Mouse (Mus musculus) monocyte, adult 5-6 weeks (primary cell): ENCODE measurements around the gene Rbl1. TPM values are rescaled to one million over a fixed set of nuclear protein-coding genes. Genes with fewer than 3 reads are reported as not detected.
"Not testable (repeated sequence)": the region's sequence is repeated elsewhere in the genome, so short reads cannot be mapped to it uniquely, and the experiment has no call there.

Experiments
- ATAC-seq: fragments of 153-309, 156-312 bp; replicated peaks from 2 replicates; pipeline ENCODE4 v1.8.0; 2017; ENCODE audit warnings: mild to moderate bottlenecking; ENCODE audit not compliant: low TSS enrichment, insufficient number of reproducible peaks, severe bottlenecking, poor library complexity, low FRiP score
- total RNA-seq: library from RNA; stranded (forward); fragments of 200-1000, 200-491, 200-594 nt; gene quantifications from 3 replicates; pipeline ENCODE4 v1.2.3, GENCODE M21; 2017

Gene Rbl1
- total RNA-seq: 30.9 to 49.8 TPM (median 34.4 TPM) in 3 replicates

DNA sequence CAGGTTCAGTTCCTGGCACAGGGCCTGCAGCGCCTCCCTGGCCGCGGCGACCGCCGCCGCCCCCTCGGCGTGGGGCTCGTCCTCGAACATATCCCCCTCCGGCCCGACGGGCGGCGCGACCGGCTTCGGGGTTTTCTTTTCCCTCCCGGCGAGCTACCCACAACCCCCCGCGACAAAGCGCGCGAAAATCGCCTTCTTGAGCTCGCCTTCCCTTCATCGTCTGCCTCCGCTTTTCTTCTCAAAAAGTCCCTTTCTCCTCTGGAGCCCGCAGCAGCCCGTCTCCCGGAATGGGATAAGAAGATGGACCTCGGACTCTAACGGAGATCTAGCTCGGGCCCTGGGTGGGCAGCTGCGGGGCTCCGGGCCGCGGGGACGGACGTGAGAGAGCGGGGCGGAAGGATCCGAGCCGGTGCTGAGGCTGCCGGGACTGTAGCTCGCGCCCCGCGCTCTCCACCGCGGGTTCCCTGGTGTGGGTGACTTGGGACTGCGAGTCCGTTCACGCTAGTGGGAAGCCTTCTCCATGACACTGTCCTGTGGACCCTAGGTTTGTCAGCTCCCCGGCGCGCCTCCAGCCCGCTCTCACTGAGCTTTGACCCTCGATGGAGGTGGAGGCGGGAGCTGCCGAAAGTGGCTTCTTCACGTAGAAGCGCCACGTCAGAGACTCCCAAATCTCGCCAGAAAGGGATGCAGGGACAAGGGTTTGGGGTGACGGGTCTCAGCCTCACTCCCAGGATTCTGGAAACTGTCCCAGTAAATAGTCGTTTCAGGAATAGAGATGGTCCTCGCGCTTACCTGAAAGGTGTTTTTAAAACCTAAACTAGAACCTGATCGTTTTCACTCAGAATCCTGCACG, at the start of gene Rbl1:
Gene Rbl1 (minus strand): TSS at position 169 of the 853 bp plus-strand sequence.
- peak; percentile 70 for ATAC-seq

DNA sequence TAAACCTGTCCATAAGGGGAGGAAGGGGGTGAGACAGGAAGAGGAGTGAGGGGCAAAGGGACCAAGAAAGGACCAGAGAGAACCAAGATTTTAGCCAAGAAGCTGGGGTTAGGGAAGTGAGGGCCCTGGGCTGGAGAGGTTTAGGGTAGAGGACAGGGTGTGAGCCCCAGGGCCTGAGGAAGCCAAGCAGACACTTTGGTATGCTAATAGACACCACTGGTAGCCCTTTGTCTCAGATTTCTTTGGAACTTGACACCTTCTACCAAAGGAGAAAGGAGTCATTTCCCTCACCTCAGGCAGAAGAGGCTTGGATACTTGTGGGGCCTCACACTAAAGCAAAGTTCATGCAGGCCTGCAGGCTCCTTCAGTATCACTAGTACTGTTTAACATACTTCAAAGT, 43.8 kb upstream of the Rbl1 start:
- no peak for ATAC-seq

DNA sequence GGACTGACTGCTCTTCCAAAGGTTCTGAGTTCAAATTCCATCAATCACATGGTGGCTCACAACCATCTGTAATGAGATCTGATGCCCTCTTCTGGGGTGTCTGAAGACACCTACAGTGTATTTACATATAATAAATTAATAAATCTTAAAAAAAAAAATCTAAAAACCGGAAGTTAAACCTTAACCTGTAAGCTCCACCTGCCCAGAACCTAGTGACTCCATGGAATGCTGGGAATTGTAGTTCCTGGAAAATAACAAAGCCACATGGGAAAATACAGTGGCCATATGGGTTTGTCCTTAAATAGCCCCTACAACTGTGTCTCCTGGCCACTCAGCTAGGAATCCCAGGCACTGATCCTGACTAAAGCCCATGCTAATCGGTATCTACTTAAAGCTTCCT, 41.3 kb upstream of the Rbl1 start:
- ATAC-seq: no peak

DNA sequence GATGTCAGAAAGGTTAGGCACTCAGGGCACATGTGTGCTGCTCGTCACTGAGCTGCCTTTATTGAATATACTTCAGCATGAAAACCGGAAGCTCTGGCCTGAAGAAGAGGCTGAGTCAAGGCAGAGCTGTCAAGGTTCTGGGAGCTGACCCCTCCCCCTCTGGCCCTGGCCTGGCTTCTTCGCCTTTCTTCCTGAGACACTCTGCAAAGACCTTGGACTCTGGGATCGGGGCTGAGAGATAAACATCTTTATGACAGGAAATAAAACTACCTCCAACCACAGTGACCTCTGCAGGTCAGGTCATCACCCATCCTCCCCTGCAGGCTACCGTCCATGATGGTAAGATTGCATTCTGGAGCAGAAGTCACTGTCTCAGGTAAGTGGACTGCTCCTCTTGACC, 40.7 kb upstream of the Rbl1 start:
- ATAC-seq: 0 out of 2 replicates have a peak, but pooled peaks have one; percentile 27

DNA sequence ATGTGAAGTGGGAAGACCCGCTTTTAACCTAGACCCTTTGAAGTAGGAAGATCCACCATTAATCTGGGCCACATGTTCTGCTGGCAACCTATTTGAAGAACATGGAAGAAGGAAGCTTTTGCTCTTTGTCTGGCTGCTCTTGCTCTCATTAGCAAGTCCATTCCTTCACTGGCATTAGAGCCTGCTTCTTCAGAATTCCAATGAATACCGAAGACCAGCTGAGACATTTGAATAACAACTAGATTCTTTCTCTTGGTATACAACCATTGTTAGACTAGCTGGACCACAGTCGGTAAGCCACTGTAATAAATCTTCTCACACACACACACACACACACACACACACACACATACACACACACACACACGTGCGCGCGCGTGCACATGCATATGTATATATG, 31.6 kb upstream of the Rbl1 start:
- ATAC-seq: no peak

DNA sequence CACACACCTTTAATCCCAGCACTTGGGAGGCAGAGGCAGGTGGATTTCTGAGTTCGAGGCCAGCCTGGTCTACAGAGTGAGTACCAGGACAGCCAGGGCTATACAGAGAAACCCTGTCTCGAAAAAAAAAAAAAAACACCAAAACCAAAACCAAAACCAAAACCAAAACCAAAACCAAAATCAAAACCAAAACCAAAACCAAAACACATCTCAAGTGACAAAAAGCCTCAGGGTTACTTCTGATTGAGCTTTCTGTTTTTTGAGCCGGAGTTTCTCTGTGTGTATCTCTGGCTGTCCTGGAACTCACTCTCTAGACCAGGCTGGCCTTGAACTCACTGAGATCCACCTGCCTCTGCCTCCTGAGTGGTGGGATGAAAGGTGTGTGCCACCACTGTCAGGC, 17.6 kb upstream of the Rbl1 start:
- not testable (repeated sequence) for ATAC-seq

DNA sequence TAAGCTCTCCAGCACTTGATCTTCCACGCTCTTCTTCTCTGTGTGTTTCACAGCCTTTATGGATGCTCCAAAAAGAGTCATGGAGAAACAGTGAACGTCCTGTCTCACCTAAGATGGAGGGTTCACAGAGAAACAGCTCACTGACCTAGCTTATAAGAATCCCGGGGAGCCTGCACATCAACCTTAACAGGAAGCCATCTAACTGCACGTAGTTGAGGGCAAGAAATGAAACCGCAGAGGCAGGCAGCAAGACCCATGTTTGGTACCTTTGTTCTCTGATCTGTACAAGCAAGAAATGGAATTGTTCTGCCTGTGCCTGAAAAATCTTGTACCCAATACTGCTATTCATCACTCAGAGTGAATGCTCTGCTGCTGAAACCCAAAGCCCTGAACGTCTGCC, 15.8 kb upstream of the Rbl1 start:
- ATAC-seq: no peak

DNA sequence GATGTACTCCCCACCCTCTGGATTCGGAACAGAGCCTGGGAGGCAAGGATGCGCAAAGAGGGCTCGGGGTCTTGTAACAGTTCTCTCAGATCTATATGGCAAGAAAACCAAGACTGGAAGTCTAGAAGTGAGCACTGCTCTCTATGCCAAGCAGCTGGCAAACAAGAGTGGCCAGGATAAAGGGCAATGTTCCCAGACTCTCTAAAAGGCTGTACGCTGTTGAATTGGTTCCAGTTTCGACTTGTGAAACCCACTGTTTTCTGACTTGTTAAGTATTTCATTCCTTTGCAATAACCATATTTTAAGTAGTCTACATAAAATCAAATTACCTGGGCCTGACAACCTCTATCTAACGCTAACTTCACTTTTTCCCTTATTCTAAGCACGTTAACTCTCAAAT, 7.4 kb upstream of the Rbl1 start:
- no peak for ATAC-seq

DNA sequence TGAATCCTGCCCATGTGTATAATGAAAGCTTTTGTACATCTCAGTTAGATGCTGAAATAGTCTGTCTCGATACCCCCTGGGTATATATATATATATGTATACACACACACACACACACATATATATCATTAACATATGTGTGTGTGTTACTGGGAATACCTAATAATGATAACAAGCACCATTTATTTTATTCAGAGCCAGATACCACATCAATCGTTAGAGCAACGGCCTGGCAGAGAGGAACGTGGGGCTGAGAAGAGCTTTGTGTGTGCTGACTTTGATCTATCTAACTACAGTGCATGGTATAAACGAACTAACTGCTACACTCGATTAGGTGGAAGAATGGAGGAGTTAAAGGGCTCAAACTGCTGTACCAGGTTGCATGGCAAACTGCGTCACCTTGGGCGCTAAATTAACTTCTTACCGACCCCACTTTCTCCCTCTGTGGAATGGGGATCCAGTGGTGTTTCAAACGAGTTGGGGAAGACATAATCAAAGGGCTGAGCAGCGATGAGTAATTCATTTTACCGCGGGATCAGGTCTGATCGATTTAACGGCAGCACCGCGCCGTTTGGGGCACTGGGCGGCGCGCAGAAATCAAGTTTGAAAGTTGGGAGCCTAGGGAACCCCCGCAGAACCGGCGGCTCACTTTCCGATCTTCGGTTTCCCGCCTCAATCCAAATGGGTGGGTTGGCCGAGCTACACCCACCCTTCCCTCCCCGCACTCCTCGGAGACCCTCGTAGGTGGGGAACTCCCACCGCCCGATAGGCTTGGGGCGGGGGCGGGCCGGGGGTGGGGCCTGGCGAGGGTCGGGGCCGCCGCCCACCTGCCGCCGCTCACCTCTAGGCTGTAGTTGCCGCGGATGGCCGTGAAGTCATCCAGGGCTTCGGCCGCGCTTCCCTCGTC, 622 bp downstream of the Rbl1 start:
- no peak for ATAC-seq

DNA sequence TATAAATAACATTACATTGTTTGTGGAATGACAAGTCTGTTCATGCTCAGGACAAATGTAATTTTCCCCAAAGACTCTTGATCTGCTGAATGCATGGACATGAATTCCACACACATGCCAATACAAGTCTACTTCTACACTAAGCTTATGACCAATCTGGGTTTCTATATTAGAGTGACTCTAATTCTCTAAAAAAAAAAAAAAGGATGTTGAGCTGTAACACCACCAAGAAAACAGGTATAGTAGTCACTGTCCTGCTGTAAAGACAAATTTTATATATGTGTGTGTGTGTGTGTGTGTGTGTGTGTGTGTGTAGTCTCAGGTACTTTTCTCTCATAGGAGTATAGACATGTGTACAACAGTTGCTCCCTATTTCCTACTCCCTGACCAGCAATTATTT, 1.3 kb downstream of the Rbl1 start:
- no peak for ATAC-seq

DNA sequence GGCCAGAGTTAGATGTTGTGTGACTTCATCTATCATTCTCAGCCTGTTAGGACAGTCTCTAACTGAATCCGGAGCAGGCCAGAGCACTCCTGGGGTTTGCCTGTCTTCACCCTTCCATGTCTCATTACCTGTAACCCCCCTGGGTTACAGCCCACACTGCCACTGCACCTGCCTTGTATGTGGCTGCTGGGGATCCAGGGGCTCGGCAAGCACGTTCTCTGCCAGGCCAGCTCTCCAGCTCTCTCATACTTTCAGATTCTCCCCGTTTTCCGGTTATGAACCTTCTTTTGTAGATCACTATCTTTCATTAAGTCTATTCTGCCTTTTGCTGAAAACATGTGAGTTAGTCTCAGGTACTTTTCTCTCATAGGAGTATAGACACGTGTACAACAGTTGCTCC, 2.0 kb downstream of the Rbl1 start:
- ATAC-seq: no peak

DNA sequence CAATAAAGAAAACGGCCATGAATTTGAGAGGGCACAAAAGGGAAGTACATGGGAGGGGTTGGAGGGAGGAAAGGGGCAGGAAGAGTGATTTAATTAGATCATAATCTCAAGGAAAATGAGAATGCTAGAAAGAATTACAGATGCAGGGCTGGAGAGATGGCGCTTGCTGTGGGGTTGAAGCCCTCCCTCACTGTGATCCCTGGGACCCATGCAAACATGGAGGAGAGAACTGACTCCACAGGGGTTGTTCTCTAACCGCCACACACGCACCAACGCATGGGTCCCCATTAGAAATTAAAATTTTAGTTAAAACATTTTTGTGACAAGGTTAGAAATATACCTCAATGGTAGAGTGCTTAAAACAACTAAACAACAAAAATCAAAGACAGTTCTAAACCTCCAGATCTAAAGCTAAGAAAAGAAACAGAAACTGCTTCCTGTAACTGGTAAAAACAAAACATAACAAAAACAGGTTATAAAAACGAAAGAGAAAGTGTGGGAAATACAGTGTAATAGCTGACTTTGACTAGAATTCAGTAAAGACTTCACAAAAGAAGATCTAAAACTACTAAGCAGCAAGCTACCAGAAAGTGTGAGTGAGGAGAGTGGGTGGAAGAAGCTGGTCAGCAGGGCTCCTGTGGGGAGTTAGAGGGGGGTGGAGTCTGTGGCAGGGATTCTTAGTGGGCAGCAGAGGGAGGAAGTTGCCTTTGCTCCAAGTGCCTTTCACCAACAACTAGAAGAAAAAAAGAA, 3.1 kb downstream of the Rbl1 start:
- peak; percentile 41; the same call in 1 of the 2 replicates for ATAC-seq

DNA sequence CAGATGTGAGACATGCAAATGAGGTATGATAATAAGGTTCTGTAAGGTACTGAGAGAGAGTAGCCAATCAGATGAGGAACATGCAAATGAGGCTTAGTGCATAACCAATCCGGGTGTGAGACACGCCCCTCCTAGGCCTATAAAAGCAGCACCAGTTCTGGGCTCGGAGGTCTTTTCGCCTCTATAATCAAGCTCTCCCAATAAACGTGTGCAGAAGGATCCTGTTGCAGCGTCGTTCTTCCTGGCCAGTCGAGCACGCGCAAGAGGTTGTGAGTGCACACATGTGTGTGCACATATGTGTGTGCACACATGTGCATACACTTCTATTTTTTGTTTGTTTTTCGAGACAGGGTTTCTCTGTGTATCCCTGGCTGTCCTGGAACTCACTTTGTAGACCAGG, 5.9 kb downstream of the Rbl1 start:
- ATAC-seq: not testable (repeated sequence)

DNA sequence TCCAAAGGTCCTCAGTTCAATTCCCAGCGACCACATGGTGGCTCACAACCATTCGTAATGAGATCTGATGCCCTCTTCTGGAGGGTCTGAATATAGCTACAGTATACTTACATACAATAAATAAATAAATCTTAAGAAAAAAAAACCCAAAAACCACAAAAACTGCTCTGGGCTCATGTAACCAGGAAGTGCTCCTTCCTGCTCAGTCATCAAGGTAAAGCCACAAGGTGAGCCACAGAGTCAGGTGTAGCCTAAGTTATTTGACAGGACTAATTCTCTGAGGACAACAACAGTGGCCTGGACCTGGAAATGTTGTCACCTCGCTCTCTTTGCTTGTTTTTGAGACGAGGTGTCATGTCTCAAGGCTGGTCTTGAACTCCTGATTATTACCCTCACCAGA, 13.7 kb downstream of the Rbl1 start:
- ATAC-seq: no peak

DNA sequence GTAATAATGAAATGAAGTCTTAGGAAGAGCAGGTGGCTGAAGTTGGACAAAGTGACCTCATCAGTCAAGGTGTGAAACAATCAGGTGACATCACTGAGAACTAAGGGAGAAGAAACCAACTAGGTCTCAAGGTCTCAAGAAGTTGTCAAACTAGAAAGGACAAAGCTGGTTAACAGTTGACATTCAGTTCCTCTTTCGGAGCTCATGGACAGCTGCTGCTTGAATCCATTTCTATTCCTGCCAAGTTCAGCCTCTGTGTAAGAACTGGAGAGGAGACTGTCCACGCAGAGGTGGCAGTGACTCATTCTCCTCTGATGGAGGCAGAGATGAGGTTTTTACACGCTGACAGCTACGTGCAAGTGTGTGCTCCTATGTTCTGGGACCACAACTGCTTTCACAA, 17.1 kb downstream of the Rbl1 start:
- ATAC-seq: 0 out of 2 replicates have a peak, but pooled peaks have one; percentile 9

DNA sequence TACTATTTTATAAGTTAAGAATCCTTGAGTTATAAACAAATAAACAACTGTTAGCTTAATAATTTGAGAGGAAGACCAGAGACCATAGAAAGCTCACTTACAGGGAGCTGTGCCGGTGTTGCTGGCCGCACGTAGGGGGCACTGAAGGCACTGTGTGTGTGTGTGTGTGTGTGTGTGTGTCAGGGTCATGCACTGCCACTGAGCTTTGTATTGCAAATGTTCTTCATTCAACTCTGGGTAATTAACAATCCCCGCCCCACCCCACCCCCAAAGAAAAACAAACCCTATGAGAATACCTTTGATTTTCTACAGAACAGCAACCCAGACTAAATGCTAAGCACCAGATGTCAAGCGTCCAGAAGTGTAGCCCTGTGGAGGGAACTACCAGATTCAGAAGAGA, 17.8 kb downstream of the Rbl1 start:
- ATAC-seq: no peak

DNA sequence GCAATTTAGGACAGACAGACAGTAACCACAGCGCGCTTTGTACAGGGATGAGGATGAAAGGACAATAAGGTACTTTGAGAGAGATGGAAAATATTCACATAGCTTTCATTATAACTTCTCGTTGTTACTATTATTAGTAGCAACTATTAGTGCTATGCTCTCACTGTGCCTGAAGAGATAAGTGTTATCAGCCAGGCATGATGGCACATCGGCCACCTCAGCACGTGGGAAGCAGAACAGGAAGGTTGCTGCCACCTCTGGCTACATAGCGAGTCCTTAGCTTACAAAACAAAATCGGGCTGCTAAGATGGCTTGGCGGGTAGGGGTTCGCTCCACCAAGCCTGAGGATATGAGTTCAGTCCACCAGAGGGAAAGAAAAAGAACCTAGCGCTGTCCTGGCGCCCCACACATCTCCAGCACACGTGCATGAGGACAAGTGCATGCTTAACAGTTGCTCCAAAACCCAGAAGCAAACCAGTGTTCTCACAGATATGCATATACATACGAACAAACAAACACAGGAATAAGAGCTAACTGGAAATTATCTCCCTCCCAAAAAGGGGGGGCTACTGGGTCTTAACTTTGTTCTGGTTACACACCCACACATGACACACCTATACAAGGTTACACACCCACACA, 19.2 kb downstream of the Rbl1 start:
- ATAC-seq: no peak

DNA sequence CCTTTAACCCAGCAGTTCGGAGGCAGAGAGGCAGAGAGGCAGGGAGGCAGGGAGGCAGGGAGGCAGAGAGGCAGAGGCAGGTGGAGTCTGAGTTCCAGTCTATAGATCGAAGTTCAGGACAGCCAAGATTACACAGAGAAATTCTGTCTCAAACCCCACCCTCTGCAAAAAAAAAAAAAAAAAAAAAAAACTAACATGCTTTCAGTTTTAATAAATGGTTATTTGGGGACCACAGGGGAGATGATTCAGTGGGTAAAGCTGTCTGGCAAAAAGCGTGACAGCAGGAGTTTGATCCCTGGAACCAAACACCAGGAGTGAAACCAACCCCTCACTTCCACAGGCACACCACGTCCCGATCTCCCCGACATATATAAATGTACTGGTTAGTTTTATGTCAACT, 26.2 kb downstream of the Rbl1 start:
- ATAC-seq: no peak

DNA sequence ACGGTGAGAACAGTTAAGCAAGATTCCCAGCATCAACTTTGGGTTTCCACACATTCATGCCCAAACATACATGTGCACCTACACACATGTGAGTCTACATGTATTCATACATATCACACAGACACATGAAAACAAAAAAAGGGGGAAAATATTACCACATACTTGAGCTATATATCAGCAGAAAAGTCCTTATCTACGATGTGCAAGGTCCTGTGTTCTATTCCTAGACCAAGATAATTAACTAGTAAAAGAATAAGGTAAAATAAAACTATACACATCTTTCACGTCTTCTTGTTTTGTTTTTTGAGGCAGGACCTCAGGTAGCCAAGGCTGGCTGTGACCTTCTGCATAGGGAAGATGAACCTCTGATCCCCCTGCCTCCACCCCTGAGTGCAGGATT, 28.1 kb downstream of the Rbl1 start:
- no peak for ATAC-seq
